Mouse (Mus musculus): Measurements from ENCODE around the gene Khdrbs1.
"Not testable (repeated sequence)": the region's sequence is repeated elsewhere in the genome, so short reads cannot be mapped to it uniquely, and the experiment has no call there.

DNA sequence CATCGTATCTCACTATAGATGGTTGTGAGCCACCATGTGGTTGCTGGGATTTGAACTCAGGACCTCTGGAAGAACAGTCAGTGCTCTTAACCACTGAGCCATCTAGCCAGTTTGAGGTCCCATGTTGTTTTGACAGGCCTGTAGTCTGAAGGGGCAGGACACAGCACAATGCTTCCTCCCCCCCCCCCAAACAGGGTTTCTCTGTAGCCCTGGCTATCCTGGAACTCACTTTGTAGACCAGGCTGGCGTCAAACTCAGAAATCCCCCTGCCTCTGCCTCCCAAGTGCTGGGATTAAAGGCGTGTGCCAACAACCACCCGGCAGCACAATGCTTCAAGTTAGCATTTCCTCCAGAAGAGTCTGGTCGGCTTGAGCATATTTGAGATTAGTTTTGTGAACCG lies 41.4 kb downstream of the Khdrbs1 start:
- TF ChIP-seq CTCF, POLR2A (IDR thresholded peaks at IDR 0.05; ENCODE audit: extremely low read depth, insufficient read depth, low read length): not testable (repeated sequence)

All from cortical plate, adult 2 months (tissue).